Mouse (Mus musculus): ENCODE data around the gene Gm3532.
"Not testable (repeated sequence)": the region's sequence is repeated elsewhere in the genome, so short reads cannot be mapped to it uniquely, and the experiment has no call there.

Gene Gm3532

GRCm38 (mm10) chr14:5538196-5538595, at the start of gene Gm3532:
Gm3532 (plus strand) TSS chr14:5538496.
- not testable (repeated sequence) for DNase-seq (ENCODE audit: low spot score)

GRCm38 (mm10) chr14:5501374-5501773, 36.9 kb upstream of the Gm3532 start, which contains the start of gene Gm3488:
Gm3488 (plus strand) TSS chr14:5501674.
- not testable (repeated sequence) for DNase-seq (ENCODE audit: low spot score)
